Mouse (Mus musculus): ENCODE measurements around the gene Eno1.
A peak's percentile ranks its signal among the peaks of the same experiment; 100 is the strongest.

Gene Eno1

DNA sequence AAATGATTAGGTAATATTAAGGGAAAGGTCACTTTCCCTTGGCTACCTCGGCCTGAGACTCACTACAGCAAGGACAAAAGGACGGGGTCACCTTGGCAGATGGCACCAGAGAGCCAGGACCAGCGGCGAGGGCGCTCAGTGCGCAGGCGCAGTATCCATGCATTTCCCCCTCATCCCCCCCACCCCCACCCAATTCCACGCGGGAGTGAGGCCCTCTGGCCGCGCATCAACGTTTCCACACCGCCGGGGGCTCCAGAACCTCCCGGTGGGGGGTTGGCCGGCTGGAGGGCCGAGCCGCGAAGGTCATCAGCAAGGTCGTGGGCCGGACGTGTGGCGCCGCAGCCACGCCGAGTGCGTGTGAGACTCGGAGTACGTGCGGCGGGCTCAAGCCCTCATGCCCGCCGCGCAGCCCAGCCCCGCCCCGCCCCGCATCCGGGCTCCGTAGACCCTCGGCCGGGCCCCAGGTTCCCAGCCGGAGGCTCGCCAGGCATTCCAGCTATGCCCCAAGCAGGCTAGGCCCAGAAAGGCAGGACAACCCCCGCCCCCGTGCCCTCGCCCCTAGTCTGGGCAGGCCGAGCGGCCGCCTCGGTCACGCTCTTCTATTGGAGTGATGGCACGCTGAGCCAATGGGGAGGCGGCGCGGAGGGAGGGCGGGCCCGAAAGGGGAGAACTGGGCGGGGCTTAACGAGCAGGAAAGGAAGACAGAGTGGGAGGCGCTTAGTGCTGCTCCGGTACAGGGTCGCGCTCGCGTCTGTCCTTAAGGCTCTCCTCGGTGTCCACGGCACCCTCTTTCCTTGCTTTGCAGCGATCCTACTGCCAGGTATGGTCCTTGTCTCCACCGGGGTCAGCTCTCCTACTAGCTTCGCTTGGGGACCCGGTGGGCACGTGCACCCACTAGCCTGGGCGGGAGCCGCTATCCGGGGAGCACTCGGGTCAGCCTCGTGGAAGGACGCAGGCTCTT is at the start of gene Eno1:
Gene Eno1, plus strand, starts transcription at position 201 of the 961 bp plus-strand sequence.
- peak; percentile 90 to 97 for DNase-seq

GRCm38 (mm10) chr4:150188236-150188635 is 48.3 kb upstream of the Eno1 start:
- no peak for DNase-seq

DNA sequence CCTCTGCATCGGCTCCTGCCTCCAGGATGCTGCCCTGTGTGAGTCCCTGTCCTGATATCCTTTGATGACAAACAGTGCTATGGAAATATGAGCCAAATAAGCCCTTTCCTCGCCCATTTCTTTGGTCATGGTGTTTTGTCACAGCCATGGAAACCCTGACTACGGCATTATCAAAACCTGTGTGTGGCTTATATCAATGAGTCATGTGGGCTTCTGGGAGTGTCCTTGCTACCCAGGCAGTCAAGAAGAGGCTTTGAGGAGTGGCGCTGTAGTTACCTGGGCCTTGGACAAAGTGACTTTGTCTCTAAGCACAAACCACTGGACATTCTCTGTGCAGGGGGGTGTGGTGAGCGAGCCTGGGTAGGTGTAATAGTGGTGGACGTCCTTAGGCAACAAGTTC is 44.3 kb upstream of the Eno1 start:
- no peak for DNase-seq

GRCm38 (mm10) chr4:150193915-150194314 is 42.6 kb upstream of the Eno1 start:
- DNase-seq, result peak in 1 of 2 experiments; percentile 42

DNA sequence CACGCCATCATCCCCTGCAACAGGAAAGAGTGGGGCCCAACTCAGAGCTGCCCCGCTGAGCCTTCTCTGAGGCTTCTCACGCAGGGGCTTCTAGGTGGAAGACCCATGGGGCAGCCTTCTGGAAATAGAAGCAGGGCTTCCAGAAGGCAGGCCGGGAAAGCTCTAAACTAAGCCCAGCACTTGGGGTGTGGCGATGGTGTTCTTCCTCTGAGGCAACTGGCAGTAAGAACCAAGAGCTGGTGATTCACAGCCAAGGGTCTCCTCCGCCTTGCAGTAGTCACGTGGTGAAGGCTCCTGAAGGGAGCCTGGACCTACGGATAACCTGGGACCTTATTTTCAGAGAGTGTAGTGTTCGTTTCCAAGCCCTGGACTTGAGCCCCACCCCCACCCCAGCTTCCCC is 38.3 kb upstream of the Eno1 start:
- no peak for DNase-seq

- no peak for DNase-seq
Observed at GRCm38 (mm10) chr4:150201232-150201631, 35.3 kb upstream of the Eno1 start, which contains the start of gene Car6. TSS of gene Car6 (minus strand) at chr4:150201332.

DNA sequence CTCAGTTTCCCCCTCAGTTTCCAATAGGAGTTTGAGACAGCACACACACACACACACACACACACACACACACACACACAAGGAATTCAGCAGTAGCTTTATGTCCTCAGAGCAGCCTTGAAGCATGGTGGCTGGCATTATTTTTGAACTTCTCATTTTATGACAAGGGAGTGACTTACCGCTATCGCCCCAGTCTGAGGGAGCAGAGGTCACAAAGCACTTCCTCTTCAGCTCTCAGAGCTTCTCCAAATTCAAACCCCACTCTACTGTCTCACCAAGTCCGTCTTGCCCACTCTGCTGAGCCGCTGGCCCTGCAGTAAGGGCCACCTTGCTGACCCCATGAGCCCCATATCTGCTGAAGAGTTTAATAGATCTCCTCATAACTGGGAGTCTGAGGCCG is 33.8 kb upstream of the Eno1 start:
- DNase-seq, result peak in 1 of 2 experiments; percentile 11

- no peak for DNase-seq
Observed at GRCm38 (mm10) chr4:150204877-150205276, 31.6 kb upstream of the Eno1 start.

GRCm38 (mm10) chr4:150209751-150210150 is 26.8 kb upstream of the Eno1 start:
- no peak for DNase-seq

- no peak for DNase-seq
Observed at GRCm38 (mm10) chr4:150210306-150210705, 26.2 kb upstream of the Eno1 start.

DNA sequence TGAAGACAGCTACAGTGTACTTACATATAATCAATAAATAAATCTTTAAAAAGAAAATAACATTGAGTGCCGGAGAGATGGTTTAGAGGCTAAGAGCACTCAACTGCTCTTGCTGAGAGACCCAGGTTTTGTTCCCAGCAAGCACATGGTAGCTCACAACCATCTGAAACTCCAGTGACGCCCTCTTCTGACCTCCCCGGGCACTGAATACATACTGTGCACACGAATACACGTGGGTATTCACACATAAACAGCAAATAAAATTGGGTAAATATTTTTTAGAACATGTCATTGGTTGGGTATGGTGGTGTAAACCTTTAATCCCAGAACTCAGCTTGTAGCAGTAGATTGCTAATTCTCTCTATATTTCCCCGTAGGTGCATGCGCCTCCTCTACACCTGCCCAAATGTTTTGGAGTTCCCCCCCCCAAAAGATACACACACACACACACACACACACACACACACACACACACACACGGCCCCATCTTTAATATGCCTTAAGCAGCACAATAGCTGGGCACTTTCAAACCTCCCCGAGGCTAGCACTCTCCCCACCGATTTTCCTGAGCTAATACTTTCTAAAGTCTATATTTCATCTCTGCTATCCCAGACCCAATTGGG is 24.5 kb upstream of the Eno1 start:
- no peak for DNase-seq

- peak; percentile 37 to 38 for DNase-seq
Observed at GRCm38 (mm10) chr4:150212553-150212971, 24.0 kb upstream of the Eno1 start.

DNA sequence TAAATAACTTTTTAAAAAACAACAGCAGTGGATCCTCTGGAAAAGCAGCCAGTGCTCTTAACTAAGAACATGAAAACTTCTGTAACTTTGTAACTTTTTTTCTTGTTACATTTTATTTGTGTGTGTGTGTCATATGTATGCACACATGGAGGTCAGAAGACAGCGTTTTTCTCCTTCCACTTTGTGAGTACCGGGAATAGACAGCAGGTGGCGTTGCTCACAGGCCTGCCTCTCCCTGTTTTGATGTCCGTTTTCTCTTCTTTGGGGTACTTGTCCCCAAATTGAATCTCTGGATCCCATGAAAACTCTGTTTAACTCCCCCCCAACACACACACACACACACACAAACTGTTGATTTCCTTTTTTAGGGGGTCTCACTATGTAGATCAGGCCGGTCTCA is 22.6 kb upstream of the Eno1 start:
- no peak for DNase-seq

GRCm38 (mm10) chr4:150216423-150216822 is 20.1 kb upstream of the Eno1 start:
- no peak for DNase-seq

DNA sequence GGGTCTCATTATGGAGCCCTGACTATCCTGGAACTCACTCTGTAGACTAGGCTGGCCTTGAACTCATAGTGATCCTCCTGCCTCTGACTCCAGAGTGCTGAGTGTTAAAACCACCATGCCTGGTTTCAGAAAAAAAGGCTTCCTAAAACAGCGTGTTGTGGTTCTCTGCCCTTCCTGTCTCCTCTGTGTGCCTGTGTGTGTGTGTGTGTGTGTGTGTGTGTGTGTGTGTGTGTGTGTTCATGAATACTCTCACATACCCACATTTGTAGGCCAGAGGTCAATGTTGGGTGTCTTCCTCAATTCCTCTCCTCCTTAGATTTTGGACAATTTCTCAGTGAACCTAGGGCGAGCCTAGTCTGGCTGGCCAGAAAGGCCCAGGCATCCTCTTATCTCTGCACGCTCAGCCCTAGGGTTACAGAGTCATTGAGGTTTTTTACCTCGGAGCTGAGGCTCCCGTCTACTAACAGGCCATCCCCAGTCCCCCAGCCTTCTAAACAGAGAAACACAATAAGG is 19.4 kb upstream of the Eno1 start:
- no peak for DNase-seq

DNA sequence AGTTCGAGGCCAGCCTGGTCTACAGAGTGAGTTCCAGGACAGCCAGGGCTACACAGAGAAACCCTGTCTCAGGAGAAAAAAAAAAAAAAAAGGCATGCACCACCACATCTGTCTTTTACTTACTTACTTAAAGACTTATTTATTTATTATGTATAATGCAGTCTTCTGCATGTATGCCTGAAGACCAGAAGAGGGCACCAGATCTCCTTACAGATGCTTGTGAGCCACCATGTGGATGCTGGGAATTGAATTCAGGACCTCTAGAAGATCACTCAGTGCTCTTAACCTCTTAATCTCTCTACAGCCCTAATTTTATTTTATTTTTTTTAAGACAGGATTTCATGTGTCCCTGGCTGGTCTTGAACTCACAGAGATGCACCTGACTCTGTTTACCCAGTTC is 18.6 kb upstream of the Eno1 start:
- no peak for DNase-seq

- DNase-seq, result peak in 1 of 2 experiments; percentile 70
Observed at GRCm38 (mm10) chr4:150219501-150220292, 16.8 kb upstream of the Eno1 start.

GRCm38 (mm10) chr4:150220584-150220983 is 15.9 kb upstream of the Eno1 start:
- no peak for DNase-seq

DNA sequence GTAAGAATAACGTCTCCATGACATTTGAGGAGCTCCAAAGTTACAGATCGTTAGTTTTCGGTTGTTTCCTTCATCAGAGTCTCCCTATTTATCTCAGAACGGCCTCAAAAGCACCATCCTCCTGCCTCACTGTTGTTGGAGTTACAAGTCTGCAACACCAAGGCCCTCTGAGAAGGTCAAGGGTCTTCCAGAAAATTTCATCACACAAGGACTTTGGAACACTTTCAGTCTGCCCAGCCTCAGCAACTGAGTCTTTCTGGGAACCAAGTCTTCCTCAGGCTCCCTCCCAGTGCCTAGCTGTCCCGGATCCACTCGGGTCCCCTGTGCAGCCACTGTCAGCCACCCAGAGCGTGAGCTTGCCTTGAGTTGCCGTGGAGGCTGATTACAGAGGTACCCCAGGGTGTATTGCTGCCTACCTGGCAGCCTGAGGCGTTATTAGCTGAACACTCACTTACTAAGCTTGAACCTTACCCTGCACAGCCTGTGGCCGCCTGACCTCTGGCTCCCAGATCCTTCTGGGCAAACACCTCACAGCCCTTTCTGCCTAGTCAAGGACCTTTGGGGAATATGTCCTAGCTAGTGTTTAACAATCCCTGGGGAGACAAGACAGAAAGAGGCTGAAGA is 15.4 kb upstream of the Eno1 start:
- DNase-seq, result no peak

GRCm38 (mm10) chr4:150223830-150224229 is 12.7 kb upstream of the Eno1 start:
- DNase-seq, result no peak

DNA sequence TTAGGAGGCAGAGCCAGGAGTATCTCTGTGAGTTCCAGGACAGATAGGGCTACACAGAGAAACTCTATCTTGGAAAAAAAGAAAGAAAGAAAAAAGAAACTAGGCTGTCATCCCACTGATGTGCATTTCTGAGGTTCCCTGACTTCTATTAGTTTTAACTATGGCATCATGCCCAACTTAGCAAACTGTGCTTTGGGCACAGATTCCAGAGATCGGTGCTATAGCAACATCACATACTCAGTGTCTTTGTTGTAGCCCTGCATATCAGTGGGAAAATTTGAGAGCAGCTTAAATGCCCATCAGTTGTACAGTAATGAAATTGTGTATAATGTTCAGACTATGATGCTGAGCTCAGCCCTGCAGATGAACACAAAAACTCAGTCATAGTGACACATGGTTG is 10.8 kb upstream of the Eno1 start:
- no peak for DNase-seq
